In genomic region chr10:59814505-59815155, GRCm38 (mm10) we compare ENCODE assay signal across 8 mouse cellular contexts.
DNase-seq lines count a peak whose midpoint lies in the region; ATAC-seq and TF ChIP-seq lines count a peak whose summit lies in the region.

No protein-coding gene starts in this region.

- TF ChIP-seq POLR2A in limb, embryonic 14.5 days (IDR thresholded peaks at IDR 0.05; ENCODE audit: borderline replicate concordance, extremely low read depth, insufficient read depth, insufficient read length) = no peak

- no peaks in the 10 kb centered on the region for H3K4me1 ChIP-seq in limb, embryonic 14.5 days (ENCODE audit: control insufficient read depth, insufficient read depth, low read length)
- no peaks in the 10 kb centered on the region; the same call in 1 of the 2 replicates for H3K4me1 ChIP-seq in neural tube, embryonic 11.5 days (ENCODE audit: control insufficient read depth, insufficient read depth, low read length)

- no peaks in the 10 kb centered on the region for H3K9me3 ChIP-seq in limb, embryonic 14.5 days (ENCODE audit: control insufficient read depth, low read length)
- H3K9me3 ChIP-seq in neural tube, embryonic 11.5 days (ENCODE audit: control insufficient read depth, low read length) = no peaks in the 10 kb centered on the region

- H3K9ac ChIP-seq in limb, embryonic 14.5 days (ENCODE audit: low read depth, low read length, severe bottlenecking) = no peak overlapping the region
- no peak overlapping the region for H3K9ac ChIP-seq in neural tube, embryonic 11.5 days (ENCODE audit: low read length)

- peak; percentile 35 to 41 for DNase-seq in left cerebral cortex, adult 18-20 months (ENCODE audit: low spot score in 2 of 2)
- no peak for DNase-seq in left cerebral cortex, adult 8-10 months (ENCODE audit: low spot score in 2 of 2)
- DNase-seq in MN1 (ENCODE audit: low spot score) = peak; percentile 23
- DNase-seq in c-Kit-positive CD71-negative TER-119-negative erythroid progenitor cells, embryonic 14.5 days (ENCODE audit: low read depth) = peak; percentile 42
- peak; percentile 61 for DNase-seq in gastrocnemius, postnatal 10 days
- peak; percentile 16 for DNase-seq in limb, embryonic 14.5 days (ENCODE audit: low spot score)
- DNase-seq in neural tube, embryonic 11.5 days (ENCODE audit: low spot score) = peak; percentile 57
- no peak for DNase-seq in frontal cortex, postnatal 10 days (ENCODE audit: low spot score in 2 of 2)

- no peaks in the 10 kb centered on the region for H3K27me3 ChIP-seq in limb, embryonic 14.5 days (ENCODE audit: control insufficient read depth, insufficient read depth, low read length)
- H3K27me3 ChIP-seq in neural tube, embryonic 11.5 days (ENCODE audit: control insufficient read depth, insufficient read depth, low read length) = no peaks in the 10 kb centered on the region

- 0 out of 2 replicates have a peak, but pooled peaks have one; percentile 7 for ATAC-seq in limb, embryonic 14.5 days (ENCODE audit: low FRiP score, low read depth)
- no peak for ATAC-seq in neural tube, embryonic 11.5 days (ENCODE audit: insufficient read depth, low FRiP score, low TSS enrichment)

- H3K4me3 ChIP-seq in limb, embryonic 14.5 days (replicated peaks; ENCODE audit: low read length) = no peak overlapping the region
- no peak overlapping the region for H3K4me3 ChIP-seq in neural tube, embryonic 11.5 days (ENCODE audit: low read depth, low read length)

- no peak overlapping the region for H3K27ac ChIP-seq in limb, embryonic 14.5 days (replicated peaks; ENCODE audit: low read depth, low read length)
- no peak overlapping the region for H3K27ac ChIP-seq in neural tube, embryonic 11.5 days (ENCODE audit: low read depth, low read length)

- H3K36me3 ChIP-seq in limb, embryonic 14.5 days (ENCODE audit: control insufficient read depth, insufficient read depth, low read length) = peaks cover 9% of the 10 kb centered on the region; the same call in 1 of the 2 replicates
- H3K36me3 ChIP-seq in neural tube, embryonic 11.5 days (ENCODE audit: control insufficient read depth, insufficient read depth, low read length) = no peaks in the 10 kb centered on the region

- no peak overlapping the region for H3K4me2 ChIP-seq in limb, embryonic 14.5 days (replicated peaks; ENCODE audit: low read depth, low read length, severe bottlenecking)
- no peak overlapping the region for H3K4me2 ChIP-seq in neural tube, embryonic 11.5 days (ENCODE audit: low read depth)

- WGBS in limb, embryonic 14.5 days = 69% methylated on average over 7 of the region's 7 CpGs
- WGBS in neural tube, embryonic 11.5 days = 77% methylated on average over 7 of the region's 7 CpGs

Comparison
In these comparisons a context has a peak if more than half of its experiments do, and no peak if none do; other contexts are left out.
1. DNase-seq: peak in left cerebral cortex, adult 18-20 months (2 of 2), MN1 (single experiment), c-Kit-positive CD71-negative TER-119-negative erythroid progenitor cells, embryonic 14.5 days (single experiment), gastrocnemius, postnatal 10 days (single experiment), limb, embryonic 14.5 days (single experiment) and neural tube, embryonic 11.5 days (single experiment); none in left cerebral cortex, adult 8-10 months (0 of 2) and frontal cortex, postnatal 10 days (0 of 2).